Mouse (Mus musculus) cerebellum, postnatal 25 days (tissue): Measurements from ENCODE around the gene Gm13272.
"Not testable (repeated sequence)": the region's sequence is repeated elsewhere in the genome, so short reads cannot be mapped to it uniquely, and the experiment has no call there.

ENCODE experiments used
- DNase-seq, 2 experiments: peaks; one replicate each; pipeline ENCODE4 v3.0.0; 2021; ENCODE audit warnings: mixed read lengths in 2 of 2

The Gm13272 gene

DNA sequence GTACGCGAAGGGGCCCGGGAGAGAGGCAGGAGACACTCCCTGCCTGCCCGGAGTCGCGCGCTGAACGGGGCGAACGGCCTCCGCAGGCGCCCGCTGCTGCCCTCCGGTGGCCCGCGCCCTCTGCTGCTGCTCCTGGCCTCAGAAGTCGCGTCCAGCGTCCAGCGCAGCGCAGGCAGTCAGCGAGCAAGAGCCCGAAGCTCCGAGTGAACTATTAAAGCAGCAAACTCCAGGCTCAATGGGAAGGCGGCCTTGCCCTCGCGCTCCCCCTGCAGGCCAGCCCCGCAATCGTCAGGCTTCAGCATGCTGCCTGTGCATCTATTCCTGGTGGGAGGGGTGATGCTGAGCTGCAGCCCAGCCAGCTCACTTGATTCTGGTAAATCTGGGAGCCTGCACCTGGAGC lies at the start of gene Gm13272:
Gene Gm13272 (plus strand): TSS at position 301 of the 400 bp plus-strand sequence.
- not testable (repeated sequence) for DNase-seq

DNA sequence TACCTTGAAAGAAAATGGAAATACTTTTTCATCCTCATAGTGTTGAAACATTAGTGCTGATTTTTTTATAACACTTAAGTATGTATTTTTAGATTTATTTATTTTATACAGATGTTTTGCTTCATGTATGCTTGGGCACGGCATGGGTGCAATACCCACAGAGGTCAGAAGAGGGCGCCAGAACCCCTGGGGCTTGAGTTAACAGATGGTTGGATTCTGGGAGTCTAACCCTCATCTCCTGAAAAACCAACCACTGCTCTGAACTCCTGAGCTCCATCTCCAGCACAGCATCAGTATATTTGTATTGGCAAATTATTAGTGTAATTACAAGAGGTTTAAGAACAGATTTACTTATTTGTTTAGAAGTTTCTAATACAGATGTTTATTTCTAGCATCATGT lies 41.2 kb upstream of the Gm13272 start:
- peak; percentile 66 to 77 for DNase-seq

DNA sequence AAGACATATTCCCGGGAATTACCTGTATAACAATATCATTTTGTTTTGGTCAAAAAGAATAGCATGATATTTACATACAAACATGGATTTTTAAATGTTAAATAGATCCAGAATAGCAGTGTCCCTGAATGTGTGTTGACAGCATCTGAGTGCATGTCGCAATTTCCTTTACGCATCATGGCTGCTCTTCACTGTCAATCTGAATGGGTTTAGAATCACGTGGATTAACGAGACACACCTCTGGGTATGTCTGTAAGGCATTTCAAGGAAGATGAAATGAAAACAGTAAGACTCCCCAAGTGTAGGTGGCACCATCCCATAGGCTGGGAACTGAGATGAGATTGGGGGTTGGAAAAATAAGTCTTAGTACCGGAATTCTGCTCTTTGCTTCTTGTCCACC lies 40.6 kb upstream of the Gm13272 start:
- no peak for DNase-seq

DNA sequence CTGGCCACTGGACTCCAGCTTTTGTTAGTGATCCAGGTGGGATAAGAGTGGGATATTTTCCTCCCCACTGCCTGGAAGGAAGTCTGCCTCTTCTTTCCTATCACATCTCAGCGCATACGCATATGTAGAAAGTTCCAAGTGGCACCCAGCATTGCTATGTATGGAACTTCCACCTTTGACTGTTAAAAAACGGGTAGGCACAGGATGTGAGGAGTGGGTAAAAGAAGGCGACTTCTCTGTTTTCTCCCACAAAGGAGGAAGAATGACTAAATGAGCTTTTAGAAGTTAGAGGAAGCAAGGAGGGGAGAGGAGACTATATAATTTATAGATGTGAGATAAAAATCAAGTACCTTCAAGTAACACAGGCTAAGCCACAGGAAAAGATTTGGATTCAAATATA lies 38.2 kb upstream of the Gm13272 start:
- no peak for DNase-seq

DNA sequence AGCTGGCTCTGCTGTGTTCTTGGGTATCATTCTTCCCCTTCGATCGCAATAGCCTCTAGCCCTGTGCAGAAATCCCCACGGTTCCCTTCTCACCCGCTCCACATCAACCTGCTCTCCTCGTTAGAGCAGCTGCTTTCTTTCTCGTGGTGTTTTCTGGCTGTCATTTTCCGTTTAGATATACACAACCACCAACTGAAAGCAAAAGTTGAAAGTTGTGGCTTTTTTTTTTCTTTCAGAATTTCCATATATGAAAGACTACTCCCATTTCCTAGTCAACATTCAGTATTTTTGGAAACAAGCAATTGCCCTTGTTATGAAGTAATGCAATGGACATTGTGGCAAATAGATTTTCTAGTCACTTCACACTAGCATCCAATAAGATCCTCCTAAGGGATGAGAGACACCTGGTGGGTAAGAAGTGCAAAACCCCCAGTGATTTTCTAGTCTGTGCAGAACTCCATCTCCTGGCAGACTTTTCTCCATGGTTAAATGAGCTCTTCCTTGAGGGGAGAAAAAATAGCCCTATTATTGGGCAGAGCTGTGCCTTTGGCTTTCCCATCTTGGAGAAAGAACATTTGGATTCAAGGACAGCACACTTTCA lies 36.8 kb upstream of the Gm13272 start:
- no peak for DNase-seq

DNA sequence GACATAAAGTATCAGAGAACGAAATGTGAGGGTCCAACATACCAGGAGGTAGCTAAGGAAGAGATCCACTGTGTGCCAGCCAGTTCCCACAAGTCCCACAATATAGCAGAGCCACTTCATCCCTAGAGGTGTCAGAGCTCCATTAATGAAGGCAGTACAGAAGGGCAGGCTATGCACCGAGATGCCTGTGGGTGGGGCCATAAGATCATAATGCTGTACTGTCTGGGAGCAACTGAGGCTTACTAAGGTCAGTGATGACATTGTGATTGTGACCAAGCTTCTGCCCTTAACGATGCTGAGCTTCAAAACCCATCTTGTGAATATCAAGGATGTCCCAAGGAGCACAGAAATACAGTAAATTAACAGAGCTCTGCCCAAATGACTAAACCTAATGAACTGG lies 35.4 kb upstream of the Gm13272 start:
- no peak for DNase-seq

DNA sequence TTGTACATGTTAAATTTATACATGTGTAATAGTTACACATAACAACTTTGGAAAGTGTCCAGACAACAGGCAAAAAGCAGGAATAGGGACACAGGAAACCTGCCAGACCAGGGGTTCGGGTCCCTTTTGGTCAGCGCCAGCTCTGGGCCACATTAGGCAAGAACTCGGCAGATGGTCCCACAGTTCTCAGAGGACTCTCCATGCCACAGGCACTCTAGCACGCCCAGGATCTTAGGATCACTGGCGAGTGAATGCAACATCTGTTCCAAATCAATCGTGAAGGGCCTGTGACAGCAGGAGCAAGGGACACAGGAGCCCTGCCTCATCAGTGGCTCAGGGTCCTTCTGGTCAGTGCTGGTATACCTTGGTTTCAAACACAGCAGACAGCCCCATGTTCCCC lies 29.7 kb upstream of the Gm13272 start:
- DNase-seq, result no peak

DNA sequence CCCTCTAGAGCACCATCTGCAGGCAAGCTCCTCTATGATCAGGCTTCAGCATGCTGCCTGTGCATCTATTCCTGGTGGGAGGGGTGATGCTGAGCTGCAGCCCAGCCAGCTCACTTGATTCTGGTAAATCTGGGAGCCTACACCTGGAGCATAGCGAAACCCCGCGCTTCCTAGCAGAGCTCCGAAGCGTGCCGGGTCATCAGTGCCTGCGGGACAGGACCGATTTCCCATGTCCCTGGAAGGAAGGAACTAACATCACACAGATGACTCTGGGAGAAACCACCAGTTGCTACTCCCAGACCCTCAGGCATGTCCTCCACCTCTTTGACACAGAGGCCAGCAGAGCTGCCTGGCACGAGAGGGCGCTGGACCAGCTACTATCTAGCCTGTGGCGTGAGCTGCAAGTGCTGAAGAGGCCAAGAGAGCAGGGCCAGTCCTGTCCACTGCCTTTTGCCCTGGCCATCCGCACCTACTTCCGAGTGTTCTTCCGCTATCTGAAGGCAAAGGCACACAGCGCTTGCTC lies 24.8 kb upstream of the Gm13272 start, which contains the start of gene Gm13271:
Gene Gm13271 (plus strand): TSS at position 51 of the 523 bp plus-strand sequence.
- DNase-seq, result peak; percentile 67 to 75

DNA sequence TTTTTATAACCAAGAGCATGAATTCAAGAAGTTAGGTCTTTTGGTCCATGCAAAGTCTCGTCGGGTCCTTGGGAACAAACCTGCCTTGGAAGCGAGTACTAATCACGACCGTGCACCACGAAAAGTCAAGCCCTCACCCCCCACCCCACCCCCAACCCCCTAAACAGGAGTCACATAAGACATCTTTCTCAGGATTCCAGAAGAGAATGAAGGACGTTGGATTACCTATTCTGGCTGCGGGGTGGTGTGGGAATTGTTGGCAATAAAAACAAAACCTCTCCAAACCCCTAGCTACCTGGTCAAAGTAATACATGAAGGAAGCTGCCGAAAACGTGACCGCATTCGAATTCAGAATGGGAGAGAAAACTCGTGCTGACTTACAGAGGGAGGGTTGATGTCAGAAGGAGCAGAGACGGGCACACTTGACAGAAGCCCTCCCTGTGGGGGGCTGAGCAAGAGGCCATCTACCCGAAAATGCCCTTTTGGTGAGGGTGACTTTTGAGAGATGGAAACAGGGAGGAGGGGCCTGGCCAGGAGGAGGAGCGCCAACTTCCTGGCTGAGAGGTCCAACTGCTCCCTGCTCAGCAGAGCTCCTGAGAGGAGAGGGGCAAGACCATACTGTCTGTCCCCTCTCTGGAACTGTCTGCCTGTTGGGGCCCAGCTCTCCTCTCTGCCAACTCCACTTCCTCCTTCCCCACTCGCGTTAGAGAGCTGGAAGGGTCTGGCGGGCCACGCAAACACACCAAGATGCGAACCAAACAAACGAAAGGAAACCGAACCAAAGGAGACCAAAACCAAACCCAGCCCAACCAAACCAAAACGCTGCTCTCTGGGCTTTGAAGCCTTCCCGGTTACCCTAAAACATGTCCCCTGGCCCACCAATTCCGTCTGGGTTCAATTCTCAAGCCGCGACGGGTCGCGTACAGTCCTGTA lies 22.8 kb upstream of the Gm13272 start:
- peak in 1 of 2 experiments; percentile 20 for DNase-seq

DNA sequence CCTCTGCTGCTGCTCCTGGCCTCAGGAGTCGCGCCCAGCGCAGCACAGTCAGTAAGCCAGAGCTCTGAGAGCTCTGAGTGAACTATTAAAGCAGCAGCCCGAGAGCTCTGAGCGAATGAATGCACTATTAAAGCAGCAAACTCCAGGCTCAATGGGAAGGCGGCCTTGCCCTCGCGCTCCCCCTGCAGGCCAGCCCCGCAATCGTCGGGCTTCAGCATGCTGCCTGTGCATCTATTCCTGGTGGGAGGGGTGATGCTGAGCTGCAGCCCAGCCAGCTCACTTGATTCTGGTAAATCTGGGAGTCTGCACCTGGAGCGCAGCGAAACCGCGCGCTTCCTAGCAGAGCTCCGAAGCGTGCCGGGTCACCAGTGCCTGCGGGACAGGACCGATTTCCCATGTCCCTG lies 22.0 kb upstream of the Gm13272 start:
- peak; percentile 90 to 93 for DNase-seq

DNA sequence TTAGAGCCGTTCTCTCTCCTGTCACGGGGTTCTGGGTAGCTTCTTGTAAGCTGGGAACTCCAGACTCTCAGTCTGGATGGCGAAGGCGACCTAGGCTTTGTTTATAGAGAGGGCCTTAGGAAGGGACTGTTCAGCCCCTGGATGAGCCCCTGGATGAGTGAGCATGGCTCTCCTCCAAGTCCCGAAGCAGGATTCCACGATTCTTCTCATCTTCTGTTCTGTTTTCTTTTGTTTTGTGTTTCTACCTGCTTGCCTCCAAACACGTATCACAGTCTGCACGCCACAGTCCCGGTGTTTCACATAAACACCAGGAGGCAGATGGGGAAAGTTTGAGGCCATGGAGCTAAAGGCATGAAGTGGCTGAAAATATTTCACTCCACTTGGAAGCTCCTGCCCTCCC lies 20.9 kb upstream of the Gm13272 start:
- DNase-seq, result not testable (repeated sequence)

DNA sequence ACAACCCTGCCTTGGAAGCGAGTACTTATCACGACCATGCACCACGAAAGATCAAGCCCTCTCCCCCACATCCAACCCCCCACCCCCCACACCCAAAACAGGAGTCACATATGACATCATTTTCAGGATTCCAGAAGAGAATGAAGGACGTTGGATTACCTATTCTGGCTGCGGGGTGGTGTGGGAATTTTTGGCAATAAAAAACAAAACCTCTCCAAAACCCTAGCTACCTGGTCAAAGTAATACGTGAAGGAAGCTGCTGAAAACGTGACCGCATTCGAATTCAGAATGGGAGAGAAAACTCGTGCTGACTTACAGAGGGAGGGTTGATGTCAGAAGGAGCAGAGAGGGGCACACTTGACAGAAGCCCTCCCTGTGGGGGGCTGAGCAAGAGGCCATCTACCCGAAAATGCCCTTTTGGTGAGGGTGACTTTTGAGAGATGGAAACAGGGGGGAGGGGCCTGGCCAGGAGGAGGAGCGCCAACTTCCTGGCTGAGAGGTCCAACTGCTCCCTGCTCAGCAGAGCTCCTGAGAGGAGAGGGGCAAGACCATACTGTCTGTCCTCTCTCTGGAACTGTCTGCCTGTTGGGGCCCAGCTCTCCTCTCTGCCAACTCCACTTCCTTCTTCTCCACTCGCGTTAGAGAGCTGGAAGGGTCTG lies 19.9 kb upstream of the Gm13272 start, which contains the start of gene Gm13283:
Gene Gm13283 (plus strand): TSS at position 510 of the 659 bp plus-strand sequence.
- DNase-seq, result peak; percentile 37 to 39

DNA sequence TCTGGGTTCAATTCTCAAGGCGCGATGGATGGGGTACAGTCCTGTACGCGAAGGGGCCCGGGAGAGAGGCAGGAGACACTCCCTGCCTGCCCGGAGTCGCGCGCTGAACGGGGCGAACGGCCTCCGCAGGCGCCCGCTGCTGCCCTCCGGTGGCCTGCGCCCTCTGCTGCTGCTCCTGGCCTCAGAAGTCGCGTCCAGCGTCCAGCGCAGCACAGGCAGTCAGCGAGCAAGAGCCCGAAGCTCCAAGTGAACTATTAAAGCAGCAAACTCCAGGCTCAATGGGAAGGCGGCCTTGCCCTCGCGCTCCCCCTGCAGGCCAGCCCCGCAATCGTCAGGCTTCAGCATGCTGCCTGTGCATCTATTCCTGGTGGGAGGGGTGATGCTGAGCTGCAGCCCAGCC lies 19.2 kb upstream of the Gm13272 start:
- DNase-seq, result peak; percentile 71 to 79

DNA sequence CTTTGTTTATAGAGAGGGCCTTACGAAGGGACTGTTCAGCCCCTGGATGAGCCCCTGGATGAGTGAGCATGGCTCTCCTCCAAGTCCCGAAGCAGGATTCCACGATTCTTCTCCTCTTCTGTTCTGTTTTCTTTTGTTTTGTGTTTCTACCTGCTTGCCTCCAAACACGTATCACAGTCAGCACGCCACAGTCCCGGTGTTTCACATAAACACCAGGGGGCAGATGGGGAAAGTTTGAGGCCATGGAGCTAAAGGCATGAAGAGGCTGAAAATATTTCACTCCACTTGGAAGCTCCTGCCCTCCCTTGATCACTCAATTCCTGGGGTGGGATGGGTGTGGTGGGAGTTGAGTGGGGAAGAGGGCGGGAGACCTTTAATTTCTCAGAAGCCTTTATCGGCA lies 17.9 kb upstream of the Gm13272 start:
- peak; percentile 61 to 65 for DNase-seq

DNA sequence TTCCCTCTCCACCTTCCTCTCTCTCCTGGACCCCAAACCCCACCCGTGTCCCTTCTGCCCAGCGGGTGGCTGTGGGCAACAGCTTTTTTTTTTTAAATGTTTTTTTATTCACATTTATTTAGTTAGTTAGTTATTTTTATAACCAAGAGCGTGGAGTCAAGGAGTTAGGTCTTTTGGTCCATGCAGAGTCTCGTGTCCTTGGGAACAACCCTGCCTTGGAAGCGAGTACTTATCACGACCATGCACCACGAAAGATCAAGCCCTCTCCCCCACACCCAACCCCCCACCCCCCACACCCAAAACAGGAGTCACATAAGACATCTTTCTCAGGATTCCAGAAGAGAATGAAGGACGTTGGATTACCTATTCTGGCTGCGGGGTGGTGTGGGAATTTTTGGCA lies 17.3 kb upstream of the Gm13272 start:
- peak in 1 of 2 experiments; percentile 33 for DNase-seq

DNA sequence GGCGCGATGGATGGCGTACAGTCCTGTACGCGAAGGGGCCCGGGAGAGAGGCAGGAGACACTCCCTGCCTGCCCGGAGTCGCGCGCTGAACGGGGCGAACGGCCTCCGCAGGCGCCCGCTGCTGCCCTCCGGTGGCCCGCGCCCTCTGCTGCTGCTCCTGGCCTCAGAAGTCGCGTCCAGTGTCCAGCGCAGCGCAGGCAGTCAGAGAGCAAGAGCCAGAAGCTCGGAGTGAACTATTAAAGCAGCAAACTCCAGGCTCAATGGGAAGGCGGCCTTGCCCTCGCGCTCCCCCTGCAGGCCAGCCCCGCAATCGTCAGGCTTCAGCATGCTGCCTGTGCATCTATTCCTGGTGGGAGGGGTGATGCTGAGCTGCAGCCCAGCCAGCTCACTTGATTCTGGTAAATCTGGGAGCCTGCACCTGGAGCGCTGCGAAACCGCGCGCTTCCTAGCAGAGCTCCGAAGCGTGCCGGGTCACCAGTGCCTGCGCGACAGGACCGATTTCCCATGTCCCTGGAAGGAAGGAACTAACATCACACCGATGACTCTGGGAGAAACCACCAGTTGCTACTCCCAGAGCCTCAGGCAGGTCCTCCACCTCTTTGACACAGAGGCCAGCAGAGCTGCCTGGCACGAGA lies 16.1 kb upstream of the Gm13272 start:
- peak; percentile 47 to 55 for DNase-seq

DNA sequence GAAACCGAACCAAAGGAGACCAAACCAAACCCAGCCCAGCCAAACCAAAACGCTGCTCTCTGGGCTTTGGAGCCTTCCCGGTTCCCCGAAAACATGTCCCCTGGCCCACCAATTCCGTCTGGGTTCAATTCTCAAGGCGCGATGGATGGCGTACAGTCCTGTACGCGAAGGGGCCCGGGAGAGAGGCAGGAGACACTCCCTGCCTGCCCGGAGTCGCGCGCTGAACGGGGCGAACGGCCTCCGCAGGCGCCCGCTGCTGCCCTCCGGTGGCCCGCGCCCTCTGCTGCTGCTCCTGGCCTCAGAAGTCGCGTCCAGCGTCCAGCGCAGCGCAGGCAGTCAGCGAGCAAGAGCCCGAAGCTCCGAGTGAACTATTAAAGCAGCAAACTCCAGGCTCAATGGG lies 6.1 kb upstream of the Gm13272 start, which contains the start of gene Gm13290:
Gene Gm13290 (plus strand): TSS at position 301 of the 400 bp plus-strand sequence.
- not testable (repeated sequence) for DNase-seq

DNA sequence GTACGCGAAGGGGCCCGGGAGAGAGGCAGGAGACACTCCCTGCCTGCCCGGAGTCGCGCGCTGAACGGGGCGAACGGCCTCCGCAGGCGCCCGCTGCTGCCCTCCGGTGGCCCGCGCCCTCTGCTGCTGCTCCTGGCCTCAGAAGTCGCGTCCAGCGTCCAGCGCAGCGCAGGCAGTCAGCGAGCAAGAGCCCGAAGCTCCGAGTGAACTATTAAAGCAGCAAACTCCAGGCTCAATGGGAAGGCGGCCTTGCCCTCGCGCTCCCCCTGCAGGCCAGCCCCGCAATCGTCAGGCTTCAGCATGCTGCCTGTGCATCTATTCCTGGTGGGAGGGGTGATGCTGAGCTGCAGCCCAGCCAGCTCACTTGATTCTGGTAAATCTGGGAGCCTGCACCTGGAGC lies 3.0 kb upstream of the Gm13272 start, which contains the start of gene Gm13289:
Gene Gm13289 (plus strand): TSS at position 301 of the 400 bp plus-strand sequence.
- DNase-seq, result not testable (repeated sequence)

DNA sequence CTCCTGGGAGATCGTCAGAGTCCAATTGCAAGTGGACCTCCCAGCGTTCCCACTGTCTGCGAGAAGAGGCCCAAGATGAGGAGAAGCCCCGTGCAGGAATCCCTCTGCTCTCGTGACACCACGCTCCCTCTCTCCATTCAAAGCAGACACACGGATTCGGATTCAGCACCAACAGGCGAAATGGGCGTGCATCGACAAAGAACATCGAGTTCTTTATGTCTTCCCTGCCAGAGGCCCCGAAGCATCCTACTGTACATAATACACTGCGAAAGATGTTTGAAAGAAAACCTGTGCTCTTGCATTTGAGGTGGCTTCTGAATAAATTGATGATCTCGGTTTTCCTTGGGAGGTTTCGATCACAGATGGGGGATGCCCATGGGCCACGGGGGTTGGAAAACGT lies 670 bp downstream of the Gm13272 start:
- peak in 1 of 2 experiments; percentile 3 for DNase-seq

DNA sequence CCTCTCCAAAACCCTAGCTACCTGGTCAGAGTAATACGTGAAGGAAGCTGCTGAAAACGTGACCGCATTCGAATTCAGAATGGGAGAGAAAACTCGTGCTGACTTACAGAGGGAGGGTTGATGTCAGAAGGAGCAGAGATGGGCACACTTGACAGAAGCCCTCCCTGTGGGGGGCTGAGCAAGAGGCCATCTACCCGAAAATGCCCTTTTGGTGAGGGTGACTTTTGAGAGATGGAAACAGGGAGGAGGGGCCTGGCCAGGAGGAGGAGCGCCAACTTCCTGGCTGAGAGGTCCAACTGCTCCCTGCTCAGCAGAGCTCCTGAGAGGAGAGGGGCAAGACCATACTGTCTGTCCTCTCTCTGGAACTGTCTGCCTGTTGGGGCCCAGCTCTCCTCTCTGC lies 2.2 kb downstream of the Gm13272 start, which contains the start of gene Ifnz:
Gene Ifnz (plus strand): TSS at position 301 of the 400 bp plus-strand sequence.
- DNase-seq, result not testable (repeated sequence)

DNA sequence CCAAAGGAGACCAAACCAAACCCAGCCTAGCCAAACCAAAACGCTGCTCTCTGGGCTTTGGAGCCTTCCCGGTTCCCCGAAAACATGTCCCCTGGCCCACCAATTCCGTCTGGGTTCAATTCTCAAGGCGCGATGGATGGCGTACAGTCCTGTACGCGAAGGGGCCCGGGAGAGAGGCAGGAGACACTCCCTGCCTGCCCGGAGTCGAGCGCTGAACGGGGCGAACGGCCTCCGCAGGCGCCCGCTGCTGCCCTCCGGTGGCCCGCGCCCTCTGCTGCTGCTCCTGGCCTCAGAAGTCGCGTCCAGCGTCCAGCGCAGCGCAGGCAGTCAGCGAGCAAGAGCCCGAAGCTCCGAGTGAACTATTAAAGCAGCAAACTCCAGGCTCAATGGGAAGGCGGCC lies 2.7 kb downstream of the Gm13272 start:
- not testable (repeated sequence) for DNase-seq

DNA sequence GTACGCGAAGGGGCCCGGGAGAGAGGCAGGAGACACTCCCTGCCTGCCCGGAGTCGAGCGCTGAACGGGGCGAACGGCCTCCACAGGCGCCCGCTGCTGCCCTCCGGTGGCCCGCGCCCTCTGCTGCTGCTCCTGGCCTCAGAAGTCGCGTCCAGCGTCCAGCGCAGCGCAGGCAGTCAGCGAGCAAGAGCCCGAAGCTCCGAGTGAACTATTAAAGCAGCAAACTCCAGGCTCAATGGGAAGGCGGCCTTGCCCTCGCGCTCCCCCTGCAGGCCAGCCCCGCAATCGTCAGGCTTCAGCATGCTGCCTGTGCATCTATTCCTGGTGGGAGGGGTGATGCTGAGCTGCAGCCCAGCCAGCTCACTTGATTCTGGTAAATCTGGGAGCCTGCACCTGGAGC lies 5.8 kb downstream of the Gm13272 start, which contains the start of gene Gm13276:
Gene Gm13276 (plus strand): TSS at position 301 of the 400 bp plus-strand sequence.
- not testable (repeated sequence) for DNase-seq
